Mouse (Mus musculus) layer of hippocampus, postnatal 25 days (tissue): ENCODE results near the gene Ext2. TPM values are rescaled to one million over a fixed set of nuclear protein-coding genes. Genes with fewer than 3 reads are reported as not detected.

ENCODE experiments used
- DNase-seq, 2 experiments: peaks; one replicate each; pipeline ENCODE4 v3.0.0; 2022; ENCODE audit warnings: mixed read lengths in 2 of 2, low spot score in 1 of 2; ENCODE audit errors: extremely low spot score in 1 of 2
- total RNA-seq, 2 experiments: library from RNA; stranded (reverse); gene quantifications; 2 replicates each; pipeline ENCODE4 v1.2.3; 2021

Ext2 gene
- 10 to 100 TPM; 50.2 to 51.0 TPM for total RNA-seq

DNA sequence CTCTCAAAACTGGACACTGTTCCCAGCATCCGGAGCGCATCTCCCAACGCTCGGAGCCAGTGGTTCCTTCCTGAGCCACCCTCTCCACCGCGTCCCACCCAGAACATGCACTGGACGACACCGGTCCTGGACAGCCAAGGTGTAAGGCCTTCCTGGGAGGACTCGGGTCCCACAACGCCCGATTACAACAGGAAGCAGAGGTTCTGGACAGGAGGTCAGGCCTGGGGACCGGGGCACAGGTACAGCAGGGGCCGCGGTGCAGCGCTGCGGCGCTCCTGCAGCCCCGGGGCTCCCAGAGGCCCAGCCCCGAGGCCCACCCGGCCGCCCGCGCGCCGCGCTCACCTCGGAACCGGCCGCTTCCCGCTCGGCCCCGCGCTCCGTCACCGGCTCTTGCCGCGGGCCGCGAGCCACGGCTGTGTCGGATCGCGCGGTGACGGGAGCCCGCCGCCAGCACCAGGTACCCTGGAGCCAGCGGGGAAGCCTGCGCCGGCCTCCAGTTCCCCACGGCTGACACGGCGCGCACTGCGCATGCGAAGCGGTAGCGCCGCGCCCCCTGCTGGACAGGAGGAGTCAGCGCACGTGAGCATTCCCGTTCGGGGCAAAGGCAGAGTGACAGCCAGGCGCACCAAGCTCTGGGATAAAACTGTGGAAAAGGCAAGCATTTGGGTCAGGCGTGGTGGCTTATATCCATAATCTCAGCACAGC lies at the start of gene Ext2:
Gene Ext2, minus strand, starts transcription at position 524 of the 705 bp plus-strand sequence.
- peak; percentile 92 to 95 for DNase-seq

DNA sequence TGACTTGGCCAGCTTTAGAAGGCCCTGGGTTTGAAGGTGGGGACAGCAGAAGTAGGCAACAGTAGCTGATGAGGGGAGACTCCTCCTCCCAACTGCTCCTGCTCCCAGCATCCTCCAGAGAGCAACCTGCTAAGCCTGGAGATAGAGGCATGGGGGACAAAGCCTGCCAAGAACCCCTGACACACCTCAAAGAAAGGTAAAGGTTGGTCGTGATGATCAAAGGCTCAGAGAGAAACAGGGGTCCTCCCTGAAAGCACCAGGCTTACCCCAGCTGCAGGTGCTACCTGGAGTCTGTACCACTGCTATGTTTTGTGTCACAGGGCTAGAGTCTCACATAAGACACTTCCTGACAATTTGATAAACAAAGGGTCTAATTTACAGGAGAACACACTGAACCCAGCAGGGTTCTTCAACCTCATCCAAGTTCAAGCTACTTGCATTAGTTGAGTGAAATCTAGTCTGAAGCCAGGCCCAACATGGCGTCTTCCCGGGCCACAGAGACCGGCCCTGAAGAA lies 49.1 kb upstream of the Ext2 start:
- DNase-seq: no peak

DNA sequence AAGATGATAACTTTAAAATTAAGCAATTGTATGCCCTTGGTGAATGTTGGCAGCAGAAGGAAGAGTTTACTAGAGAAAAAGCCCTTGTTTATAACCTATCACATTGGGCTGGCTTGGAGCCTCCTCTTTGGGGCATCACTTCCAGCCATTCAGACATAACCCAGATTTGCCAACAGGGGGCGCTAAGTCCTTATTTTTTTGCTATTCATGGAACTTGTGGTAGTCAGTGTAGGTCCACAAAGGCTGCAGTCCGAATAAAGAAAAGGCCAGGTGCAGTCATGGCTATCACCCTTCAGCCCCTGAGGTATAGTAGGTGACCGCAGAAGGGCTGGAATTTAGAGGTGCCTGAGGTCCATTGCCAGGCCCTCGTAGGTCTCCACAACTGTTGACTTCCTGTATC lies 48.5 kb upstream of the Ext2 start:
- DNase-seq: peak; percentile 57 to 82

DNA sequence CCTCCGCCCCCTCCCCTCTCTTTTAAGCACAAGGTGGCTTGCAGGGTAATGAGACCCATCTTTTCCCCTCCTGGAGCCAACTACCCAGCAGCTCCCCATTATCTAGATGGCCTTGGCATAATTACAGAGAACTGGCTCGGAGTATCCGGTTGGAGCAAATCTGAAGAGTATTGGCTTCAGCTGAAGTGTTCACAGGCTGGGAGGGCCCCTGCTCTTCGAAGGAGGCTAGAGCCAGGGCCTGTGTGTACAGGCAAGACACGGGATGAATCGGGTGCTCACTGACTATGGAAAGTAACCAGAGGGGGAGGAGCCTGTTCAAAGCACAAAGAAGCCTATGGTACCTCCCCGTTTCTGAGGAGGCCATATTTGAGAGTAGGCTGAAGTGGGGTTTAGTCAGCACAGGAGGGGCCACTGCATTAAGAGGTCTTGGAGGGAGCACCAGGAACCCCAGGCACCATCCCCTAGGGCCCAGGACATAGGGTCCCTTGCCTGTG lies 46.8 kb upstream of the Ext2 start, which contains the start of gene Accsl:
Gene Accsl, minus strand, starts transcription at position 51 of the 494 bp plus-strand sequence.
- no peak for DNase-seq

DNA sequence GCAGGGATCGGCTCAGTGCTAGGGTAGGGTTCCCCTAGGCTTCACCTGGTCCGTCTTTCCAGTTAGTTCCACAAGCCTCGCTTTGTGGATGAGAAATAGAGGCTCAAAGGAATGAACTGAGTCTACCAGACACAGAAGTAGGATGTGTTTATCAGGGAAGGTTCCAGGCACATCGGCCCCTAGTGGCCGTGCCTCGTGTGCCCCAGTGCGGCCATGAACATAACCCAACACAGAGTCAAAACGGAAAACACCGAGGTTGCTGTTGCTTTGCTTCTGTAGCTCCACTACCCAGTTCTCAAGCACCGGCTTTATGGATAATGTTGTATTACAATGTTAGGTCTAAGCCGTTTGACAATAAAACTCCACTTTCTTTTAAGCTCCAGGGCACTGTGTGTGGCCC lies 46.2 kb upstream of the Ext2 start:
- no peak for DNase-seq

DNA sequence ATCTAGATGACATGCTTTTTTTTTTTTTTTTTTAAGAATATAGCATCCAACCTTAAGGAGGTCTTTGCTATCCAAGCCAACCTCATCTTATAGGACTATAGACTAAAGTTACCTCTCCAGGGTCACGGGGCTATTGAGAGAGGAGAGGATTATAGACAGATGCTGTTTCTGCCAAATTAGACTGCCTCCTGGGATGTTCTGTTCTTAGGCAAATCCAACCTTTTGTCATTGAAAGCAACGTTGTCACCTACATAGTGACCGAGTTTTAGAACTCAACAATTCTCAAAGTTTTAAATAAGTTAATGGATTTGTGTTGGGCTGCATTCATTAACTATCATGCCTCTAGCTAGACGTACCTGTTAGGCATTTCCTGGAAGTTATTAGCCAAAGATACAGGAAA lies 40.9 kb upstream of the Ext2 start:
- no peak for DNase-seq

DNA sequence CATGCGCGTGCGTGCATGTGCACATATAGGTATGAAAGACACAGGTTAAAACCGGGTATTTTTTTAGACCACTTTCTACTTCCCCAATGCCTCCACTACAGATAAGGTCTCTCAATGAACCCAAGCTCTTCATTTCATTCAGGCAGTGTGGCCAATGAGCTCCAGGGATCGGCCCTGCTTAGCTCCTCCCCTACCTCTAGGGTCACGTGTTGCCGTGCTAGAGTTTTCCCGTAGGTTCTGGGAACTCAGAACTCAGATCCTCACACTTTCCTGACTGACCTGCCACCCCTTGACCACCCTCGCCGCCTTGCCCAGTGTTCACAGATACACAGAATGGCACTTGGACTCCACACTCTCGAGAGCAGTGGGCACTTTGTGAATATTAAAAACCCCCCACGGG lies 36.5 kb upstream of the Ext2 start:
- DNase-seq: no peak

DNA sequence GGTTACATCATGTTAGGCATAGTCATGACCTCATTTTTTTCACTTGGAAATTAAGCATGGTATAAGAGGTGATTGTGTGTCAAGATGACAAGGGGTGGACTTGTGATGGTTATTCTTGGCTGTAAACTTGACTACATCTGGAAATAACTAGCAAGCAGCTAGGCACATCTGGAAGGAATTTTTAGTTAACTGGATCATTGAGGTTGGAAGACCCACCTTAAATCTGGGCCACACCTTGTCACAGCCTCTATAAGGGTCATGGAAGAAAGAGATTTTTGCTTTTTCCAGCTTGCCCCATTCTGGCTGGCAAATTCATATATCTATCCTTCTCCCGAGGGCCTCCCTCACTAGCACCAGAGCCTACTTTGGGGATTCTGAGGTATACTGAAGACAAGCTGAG lies 28.9 kb upstream of the Ext2 start:
- no peak for DNase-seq

DNA sequence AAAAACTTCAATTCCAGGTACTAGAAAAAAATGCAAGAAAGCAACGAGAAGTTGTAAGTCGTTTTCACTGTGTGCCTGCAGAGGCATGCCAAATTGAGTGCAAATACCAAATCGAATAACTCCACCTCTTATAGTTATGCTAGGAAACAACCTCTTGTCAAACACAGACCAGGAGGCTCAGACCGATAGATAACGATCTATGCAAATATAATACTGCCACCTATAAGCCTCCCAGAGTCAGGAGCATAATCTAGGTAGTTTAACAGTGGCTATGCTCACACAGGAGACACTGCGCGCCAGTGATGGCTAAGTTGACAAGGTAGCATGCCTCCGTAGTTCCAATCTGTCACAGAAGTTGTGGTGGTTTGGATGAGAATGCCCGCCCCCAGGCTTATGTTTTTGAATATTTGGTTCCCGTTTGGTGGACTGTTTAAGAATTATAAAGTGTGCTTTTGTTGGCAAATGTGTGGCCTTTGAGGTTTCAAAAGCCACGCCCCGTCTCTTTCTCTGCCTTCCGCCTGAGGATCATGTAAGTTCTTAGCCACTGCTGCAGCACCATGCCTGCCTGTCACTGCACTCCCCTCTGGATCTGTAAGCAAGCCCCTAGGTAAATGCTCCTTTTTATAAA lies 28.1 kb upstream of the Ext2 start:
- DNase-seq: no peak

DNA sequence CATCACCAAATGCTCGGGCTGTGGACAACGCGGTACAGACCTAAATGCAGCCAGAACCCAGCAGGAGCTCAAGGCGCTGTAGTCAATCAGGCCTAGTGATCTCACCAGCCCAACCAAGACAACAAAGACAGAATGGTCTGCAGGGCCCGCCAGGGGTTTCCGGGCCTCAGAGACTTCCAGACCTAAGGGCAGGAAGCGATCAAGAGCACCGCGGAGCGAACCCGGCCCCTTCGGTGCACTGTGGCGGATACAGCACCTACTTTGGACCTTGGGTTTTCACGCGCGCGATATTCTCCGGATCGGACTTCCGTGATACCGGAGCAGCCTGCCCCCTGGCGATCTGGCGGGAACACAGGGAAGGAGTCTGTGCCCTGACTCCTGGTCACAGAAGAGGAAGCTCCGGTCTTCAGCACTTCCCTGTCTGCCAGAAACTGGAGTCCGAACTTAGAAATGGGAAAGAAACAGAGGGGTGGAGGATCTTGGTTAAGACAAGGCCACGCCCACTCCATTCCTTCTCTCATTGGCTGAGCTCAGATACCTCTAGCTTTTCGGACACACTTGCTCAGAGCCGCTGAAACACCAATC lies 27.2 kb upstream of the Ext2 start, which contains the start of gene Accs:
Gene Accs, minus strand, starts transcription at position 439 of the 585 bp plus-strand sequence.
- peak; percentile 21 to 53 for DNase-seq

DNA sequence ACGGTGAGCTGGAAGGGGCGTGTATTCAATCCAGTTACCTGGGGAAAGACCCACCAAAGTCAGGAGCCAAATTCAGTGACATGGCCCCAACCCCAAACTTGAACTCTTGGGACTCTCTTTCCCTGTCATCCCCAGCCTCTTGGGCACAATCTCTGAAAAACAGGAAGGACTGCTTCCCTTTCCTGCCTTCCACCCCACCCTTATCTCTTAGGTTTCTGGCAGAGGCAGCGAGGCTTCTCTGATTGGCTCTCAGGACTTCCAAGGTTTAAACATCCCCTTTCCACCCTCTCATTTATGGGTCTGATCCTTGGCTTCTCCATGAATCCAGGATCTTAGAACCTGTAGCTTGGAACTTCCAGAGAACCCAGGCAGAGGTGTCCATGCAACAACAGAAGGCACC lies 19.0 kb upstream of the Ext2 start:
- DNase-seq: no peak

DNA sequence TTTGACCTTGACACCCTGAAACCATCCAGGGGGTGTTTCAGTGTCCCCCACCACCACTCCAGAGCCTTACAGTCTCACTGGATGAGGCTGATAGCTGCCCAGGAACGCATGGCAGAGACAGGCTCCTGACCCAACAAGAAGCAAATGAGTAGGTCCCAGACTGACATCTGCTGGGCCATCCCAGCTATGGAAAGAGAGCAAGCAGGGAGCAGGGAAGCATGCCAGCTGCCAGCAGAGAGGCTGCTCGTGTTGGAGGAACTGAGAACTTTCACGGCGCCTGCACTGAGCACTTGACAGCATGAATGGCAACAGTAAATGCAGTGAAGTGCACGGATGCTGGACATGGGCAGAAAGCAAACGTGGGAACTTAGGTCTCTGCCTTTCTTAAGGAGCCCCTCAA lies 17.7 kb upstream of the Ext2 start:
- DNase-seq: no peak

DNA sequence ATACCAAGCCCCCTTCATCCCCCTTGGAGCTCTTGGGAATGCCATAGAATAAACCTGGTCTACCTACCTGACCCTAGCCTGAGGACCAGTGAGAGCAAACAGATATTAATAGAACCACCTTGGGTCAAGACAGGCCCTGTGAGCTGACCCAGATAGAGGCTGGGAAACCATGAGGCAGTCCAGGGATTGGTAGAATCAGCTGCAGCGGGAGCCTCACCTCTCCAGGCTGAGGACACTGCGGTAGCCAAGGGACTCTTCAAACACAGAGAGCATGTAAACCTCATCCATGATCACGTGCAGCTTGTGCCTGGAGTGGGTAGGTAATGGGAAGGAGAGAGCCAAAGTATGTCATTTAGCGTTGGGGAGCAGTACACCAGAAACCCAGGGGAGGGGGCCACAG lies 16.6 kb upstream of the Ext2 start:
- no peak for DNase-seq

DNA sequence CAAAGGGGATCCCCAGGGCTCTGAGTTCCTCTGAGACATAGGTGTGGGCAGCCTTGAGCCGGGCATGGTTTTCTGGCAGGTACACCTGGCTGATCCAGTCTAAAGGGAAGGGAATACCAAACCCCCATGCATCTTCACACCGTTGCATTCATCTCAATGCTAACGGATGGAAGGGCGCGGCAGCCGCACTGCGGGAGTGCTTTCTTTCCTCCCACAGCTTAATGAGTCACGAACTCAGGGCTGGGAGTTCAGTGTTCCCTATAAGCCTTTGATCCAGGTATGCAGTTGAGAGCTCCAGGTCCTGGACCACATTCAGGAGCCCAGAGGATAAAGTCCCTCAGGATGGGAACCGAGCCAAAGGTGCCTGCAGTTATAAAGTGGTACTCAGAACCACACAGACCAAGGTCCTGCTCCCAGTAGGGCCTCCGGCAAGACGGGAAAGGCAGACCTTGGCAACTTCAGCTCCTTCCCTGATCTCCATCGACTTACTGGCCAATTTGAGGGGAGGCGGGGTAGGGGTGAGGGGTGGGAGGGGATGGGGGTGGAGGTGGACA lies 13.9 kb upstream of the Ext2 start:
- DNase-seq: no peak

DNA sequence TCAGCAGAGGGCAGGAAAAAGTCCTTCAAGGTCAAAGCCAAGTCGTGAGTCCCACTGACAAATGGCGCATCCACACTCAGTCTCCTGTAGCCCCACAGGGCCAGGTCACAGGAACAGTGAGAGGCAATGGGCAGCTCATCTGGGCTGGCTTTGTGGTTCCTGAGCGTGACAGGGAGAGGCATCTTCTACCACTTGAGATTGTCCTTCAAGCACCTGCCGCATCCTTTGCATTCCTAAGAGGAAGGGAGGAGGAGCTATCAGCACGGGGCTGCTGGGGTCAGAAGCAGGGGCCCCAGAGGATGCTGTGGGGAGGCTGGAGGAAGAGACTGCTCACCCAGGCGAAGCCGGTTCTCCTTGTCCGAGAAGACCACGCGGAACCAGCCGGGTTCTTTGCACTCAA lies 13.2 kb upstream of the Ext2 start:
- no peak for DNase-seq

DNA sequence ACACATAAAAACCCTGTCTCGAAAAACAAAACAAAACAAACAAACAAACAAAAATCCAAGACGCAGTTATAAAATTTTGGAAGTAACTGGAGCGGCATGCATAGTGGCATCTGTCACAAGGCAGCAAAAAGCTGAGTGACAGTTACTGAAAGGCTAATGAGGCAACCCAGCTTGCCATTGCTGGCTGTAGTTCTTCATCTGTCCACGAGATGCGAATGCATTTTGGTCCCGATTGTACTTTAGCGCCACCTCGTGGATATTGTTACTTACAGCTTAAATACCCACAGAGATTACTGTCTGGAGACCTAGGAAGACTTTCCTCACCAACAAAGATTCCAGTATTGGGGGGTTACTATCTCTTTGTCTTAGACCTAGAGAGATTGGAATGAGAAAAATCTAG lies 1.2 kb upstream of the Ext2 start:
- peak in 1 of 2 experiments; percentile 58 for DNase-seq

DNA sequence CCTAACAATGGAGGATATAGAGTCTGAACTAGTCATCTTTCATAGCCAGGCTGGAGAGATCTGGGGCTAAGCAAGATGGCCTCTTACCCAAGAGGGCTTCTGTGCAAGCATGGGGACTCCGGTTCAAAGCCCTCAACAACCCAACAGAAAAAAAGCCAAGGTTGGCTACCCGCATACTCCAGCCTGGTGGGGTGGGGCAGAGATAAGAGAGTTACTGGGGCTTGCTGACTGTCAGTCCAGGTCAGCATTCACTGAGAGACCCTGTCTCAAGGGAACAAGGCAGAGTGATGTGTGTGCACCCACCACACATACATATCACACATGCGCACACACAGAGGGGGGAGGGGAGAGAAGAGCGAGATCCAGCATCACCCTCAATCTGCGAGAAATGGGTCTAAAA lies 4.6 kb downstream of the Ext2 start:
- no peak for DNase-seq

DNA sequence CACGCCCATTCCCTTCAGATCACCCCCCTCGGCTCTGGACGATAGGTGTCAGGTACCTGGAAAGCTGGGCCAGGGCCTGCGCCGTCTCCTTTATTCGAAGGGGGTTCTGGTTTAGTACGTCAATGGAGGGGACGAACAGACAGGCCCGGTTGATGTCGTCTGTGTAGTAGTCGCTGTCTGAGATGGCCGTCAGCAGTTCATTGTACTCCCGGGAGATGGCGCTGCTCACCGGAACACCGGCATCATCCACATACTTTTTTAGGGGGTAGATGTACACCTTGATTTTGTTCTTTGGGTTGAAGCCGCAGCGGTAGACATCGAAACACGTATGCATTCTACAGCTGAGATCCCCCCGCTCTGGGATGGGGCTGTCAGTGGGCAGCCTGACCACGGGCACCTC lies 9.0 kb downstream of the Ext2 start:
- DNase-seq: no peak

DNA sequence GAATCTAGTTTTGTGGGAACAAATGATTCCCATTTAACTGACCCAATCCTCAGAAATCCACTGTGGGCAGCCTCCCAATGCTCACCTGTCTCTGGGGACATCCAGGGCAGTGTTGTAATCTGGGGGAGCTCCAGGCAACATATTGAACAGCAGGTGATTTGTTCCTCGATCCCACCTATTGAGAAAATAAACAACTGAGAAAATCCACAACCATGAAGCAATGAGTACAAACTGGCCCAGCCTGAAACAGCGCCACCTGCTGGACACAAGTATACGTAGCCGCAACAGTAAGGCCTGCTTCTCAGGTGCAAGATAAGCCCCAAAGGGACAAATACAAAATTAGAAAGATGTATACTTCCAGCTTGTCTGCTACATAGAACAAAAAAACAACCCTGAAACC lies 10.6 kb downstream of the Ext2 start:
- peak in 1 of 2 experiments; percentile 81 for DNase-seq

DNA sequence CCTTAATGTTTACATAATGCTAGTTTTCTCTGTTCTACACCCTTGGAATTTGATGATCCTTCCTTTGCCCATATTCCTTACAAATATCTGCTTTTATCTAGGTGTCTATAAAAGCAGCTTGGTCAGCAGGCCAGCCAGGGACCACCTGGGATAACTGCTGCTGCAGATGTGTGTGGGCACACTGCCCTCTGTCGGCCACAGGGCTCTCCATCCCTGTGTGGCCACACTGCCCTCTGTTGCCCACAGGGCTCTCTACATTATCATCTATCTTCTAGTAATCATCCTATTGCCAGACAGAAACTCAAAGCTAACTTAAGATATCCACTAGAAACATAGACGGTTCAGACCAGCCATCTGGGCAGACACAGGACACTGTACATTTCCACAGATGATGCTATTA lies 12.4 kb downstream of the Ext2 start:
- DNase-seq: peak in 1 of 2 experiments; percentile 47

DNA sequence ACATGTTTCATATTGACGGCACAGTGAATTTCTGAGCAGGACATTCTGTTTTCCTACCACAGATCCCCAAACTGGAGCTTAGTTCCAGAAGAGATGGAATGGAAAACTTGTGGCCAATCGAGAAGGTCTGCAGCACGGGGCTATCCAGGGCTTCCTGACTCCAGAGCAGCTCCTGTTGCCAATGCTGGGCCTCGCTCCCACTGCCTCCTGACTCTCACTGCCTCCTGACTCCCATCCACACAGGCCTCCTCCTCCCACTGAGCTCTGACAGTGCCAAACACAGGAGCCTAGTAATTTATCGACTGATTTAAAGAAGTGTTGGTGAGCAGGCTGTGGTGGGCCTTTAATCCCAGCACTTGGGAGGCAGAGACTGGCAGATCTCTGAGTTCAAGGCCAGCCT lies 14.3 kb downstream of the Ext2 start:
- DNase-seq: no peak
